Mouse (Mus musculus) MEL (cell line): ENCODE measurements at regions not wholly inside any gene's neighbourhood (a gene's known extent, or its start where the extent isn't known, plus 50 kb on each side); places are given as distances from the start of the nearest gene placed in this dataset.

Source experiments
- DNase-seq: peaks from one replicate; pipeline ENCODE4 v3.0.0; 2011; ENCODE audit warnings: low read depth, low spot score
- H3K27ac ChIP-seq: 2 replicates; pipeline ENCODE4 v1.5.1; 2012; ENCODE audit warnings: low read depth, mild to moderate bottlenecking, control low read depth, low read length, moderate library complexity; ENCODE audit not compliant: control insufficient read depth
- H3K27me3 ChIP-seq, 2 experiments: fragments of 150-350 bp in 1 of 2; sonication (generic) in 1 of 2; 2 replicates each; pipeline ENCODE4 v1.6.1; 2012; ENCODE audit warnings: low read length in 2 of 2, mild to moderate bottlenecking in 2 of 2, improper control_type of control experiment in 1 of 2, moderate library complexity in 1 of 2; ENCODE audit not compliant: insufficient read depth in 2 of 2, control insufficient read depth in 1 of 2
- H3K36me3 ChIP-seq, 2 experiments: 2 replicates each; pipeline ENCODE4 v1.6.1; 2012 to 2014; ENCODE audit warnings: low read length in 2 of 2, improper control_type of control experiment in 1 of 2, inconsistent platforms in 1 of 2, mild to moderate bottlenecking in 1 of 2; ENCODE audit not compliant: insufficient read depth in 2 of 2, control insufficient read depth in 1 of 2
- H3K4me1 ChIP-seq, 2 experiments: fragments of 150-350 bp in 1 of 2; sonication (generic) in 1 of 2; 2 replicates each; pipeline ENCODE4 v1.6.1; 2012; ENCODE audit warnings: low read length in 2 of 2, improper control_type of control experiment in 1 of 2, mild to moderate bottlenecking in 1 of 2; ENCODE audit not compliant: insufficient read depth in 2 of 2, control insufficient read depth in 1 of 2
- H3K4me3 ChIP-seq, 2 experiments: fragments of 150-350 bp in 1 of 2; sonication (generic) in 1 of 2; 2 replicates each; pipeline ENCODE4 v1.5.1; 2012; ENCODE audit warnings: low read depth in 2 of 2, low read length in 2 of 2, mild to moderate bottlenecking in 2 of 2, moderate library complexity in 2 of 2, control low read depth in 1 of 2, improper control_type of control experiment in 1 of 2; ENCODE audit not compliant: control insufficient read depth in 1 of 2, insufficient read depth in 1 of 2
- H3K79me2 ChIP-seq: 2 replicates; pipeline ENCODE4 v1.6.1; 2012; ENCODE audit warnings: mild to moderate bottlenecking, low read length, moderate library complexity; ENCODE audit not compliant: control insufficient read depth, poor library complexity, insufficient read depth
- H3K9ac ChIP-seq: 2 replicates; pipeline ENCODE4 v1.6.1; 2012; ENCODE audit warnings: low read depth, mild to moderate bottlenecking, control low read depth, low read length, moderate library complexity; ENCODE audit not compliant: control insufficient read depth, poor library complexity, severe bottlenecking
- H3K9me3 ChIP-seq: fragments of 150-350 bp; sonication (generic); replicated peaks from 2 replicates; pipeline ENCODE4 v1.6.1; 2012; ENCODE audit warnings: mild to moderate bottlenecking, low read length, improper control_type of control experiment, moderate library complexity; ENCODE audit not compliant: insufficient read depth
- ETS1 ChIP-seq: IDR thresholded peaks from 2 replicates; pipeline ENCODE4 v1.6.1; 2012; ENCODE audit warnings: low read depth, mild to moderate bottlenecking, inconsistent platforms, low read length, improper control_type of control experiment, moderate library complexity
- GABPA ChIP-seq: IDR thresholded peaks from 2 replicates; pipeline ENCODE4 v1.6.1; 2012; ENCODE audit warnings: low read depth, mild to moderate bottlenecking, inconsistent platforms, low read length, improper control_type of control experiment, moderate library complexity
- GATA1 ChIP-seq: IDR thresholded peaks from 2 replicates; pipeline ENCODE4 v1.6.1; 2011; ENCODE audit warnings: low read depth, low read length, improper control_type of control experiment
- KAT2A ChIP-seq: conservative IDR thresholded peaks from 2 replicates; pipeline ENCODE4 v1.6.1; 2012; ENCODE audit warnings: low read depth, low read length, improper control_type of control experiment, inconsistent platforms
- MAFK ChIP-seq: IDR thresholded peaks from 2 replicates; pipeline ENCODE4 v1.6.1; 2011; ENCODE audit warnings: low read depth, mild to moderate bottlenecking, low read length, improper control_type of control experiment, borderline replicate concordance
- MAX ChIP-seq: IDR thresholded peaks from 2 replicates; pipeline ENCODE4 v1.6.1; 2011; ENCODE audit warnings: low read length, improper control_type of control experiment
- MEF2A ChIP-seq: IDR thresholded peaks from 2 replicates; pipeline ENCODE4 v1.6.1; 2014; ENCODE audit warnings: low read depth, mild to moderate bottlenecking, inconsistent platforms, low read length, improper control_type of control experiment; ENCODE audit not compliant: poor library complexity, insufficient replicate concordance, severe bottlenecking; ENCODE audit errors: extremely low read depth
- MXI1 ChIP-seq: IDR thresholded peaks from 2 replicates; pipeline ENCODE4 v1.6.1; 2011; ENCODE audit warnings: mild to moderate bottlenecking, low read depth, low read length, improper control_type of control experiment
- NELFE ChIP-seq: IDR thresholded peaks from 2 replicates; pipeline ENCODE4 v1.6.1; 2011; ENCODE audit warnings: low read depth, low read length, improper control_type of control experiment
- POLR2AphosphoS2 ChIP-seq: IDR thresholded peaks from 2 replicates; pipeline ENCODE4 v1.6.1; 2011; ENCODE audit warnings: low read length, improper control_type of control experiment
- POLR2AphosphoS5 ChIP-seq: IDR thresholded peaks from 2 replicates; pipeline ENCODE4 v1.6.1; 2012; ENCODE audit warnings: low read depth, borderline replicate concordance, mild to moderate bottlenecking, inconsistent platforms, low read length, moderate library complexity, mixed read lengths
- RAD21 ChIP-seq: IDR thresholded peaks from 2 replicates; pipeline ENCODE4 v1.6.1; 2011; ENCODE audit warnings: mild to moderate bottlenecking, low read depth, low read length, improper control_type of control experiment
- SIN3A ChIP-seq: IDR thresholded peaks from 2 replicates; pipeline ENCODE4 v1.6.1; 2012; ENCODE audit warnings: low read length, improper control_type of control experiment, inconsistent platforms
- SMC3 ChIP-seq: IDR thresholded peaks from 2 replicates; pipeline ENCODE4 v1.6.1; 2011; ENCODE audit warnings: low read depth, low read length, improper control_type of control experiment
- TAL1 ChIP-seq: IDR thresholded peaks from 2 replicates; pipeline ENCODE4 v1.6.1; 2012; ENCODE audit warnings: mild to moderate bottlenecking, inconsistent platforms, low read length, moderate library complexity, mixed read lengths
- TCF12 ChIP-seq: IDR thresholded peaks from 2 replicates; pipeline ENCODE4 v1.6.1; 2014; ENCODE audit warnings: low read depth, mild to moderate bottlenecking, inconsistent platforms, low read length, improper control_type of control experiment, moderate library complexity
- UBTF ChIP-seq: IDR thresholded peaks from 2 replicates; pipeline ENCODE4 v1.6.1; 2012; ENCODE audit warnings: low read depth, mild to moderate bottlenecking, inconsistent platforms, low read length, improper control_type of control experiment, moderate library complexity, borderline replicate concordance; ENCODE audit not compliant: insufficient read depth
- USF1 ChIP-seq: IDR thresholded peaks from 2 replicates; pipeline ENCODE4 v1.6.1; 2014; ENCODE audit warnings: low read depth, mild to moderate bottlenecking, inconsistent platforms, low read length, improper control_type of control experiment, moderate library complexity
- USF2 ChIP-seq, 2 experiments: IDR thresholded peaks; 2 replicates each; pipeline ENCODE4 v1.6.1; 2011 to 2012; ENCODE audit warnings: improper control_type of control experiment in 2 of 2, low read length in 2 of 2, borderline replicate concordance in 1 of 2, inconsistent platforms in 1 of 2, low read depth in 1 of 2, mild to moderate bottlenecking in 1 of 2; ENCODE audit not compliant: insufficient read depth in 1 of 2
- ZC3H11A ChIP-seq: IDR thresholded peaks from 2 replicates; pipeline ENCODE4 v1.6.1; 2012; ENCODE audit warnings: low read depth, mild to moderate bottlenecking, inconsistent platforms, low read length, improper control_type of control experiment
- ZKSCAN1 ChIP-seq: IDR thresholded peaks from 2 replicates; pipeline ENCODE4 v1.6.1; 2012; ENCODE audit warnings: low read depth, mild to moderate bottlenecking, inconsistent platforms, low read length, improper control_type of control experiment, moderate library complexity
- ZNF384 ChIP-seq: IDR thresholded peaks from 2 replicates; pipeline ENCODE4 v1.6.1; 2012; ENCODE audit warnings: low read depth, mild to moderate bottlenecking, inconsistent platforms, low read length, improper control_type of control experiment

GRCm38 (mm10) chr16:65339225-65339624 is 181.1 kb upstream of the Pou1f1 start:
- no peaks in the 10 kb centered on the region for H3K9me3 ChIP-seq
- no peaks in the 10 kb centered on the region for H3K79me2 ChIP-seq
- no peaks in the 10 kb centered on the region for H3K27me3 ChIP-seq
- H3K27ac ChIP-seq, result no peak overlapping the region
- TF ChIP-seq POLR2AphosphoS2 (no peak), ETS1 (no peak), MAFK (no peak), NELFE (no peak)
- no peak overlapping the region for H3K4me3 ChIP-seq
- no peak overlapping the region for H3K9ac ChIP-seq
- no peaks in the 10 kb centered on the region for H3K4me1 ChIP-seq
- H3K36me3 ChIP-seq, result no peaks in the 10 kb centered on the region
- DNase-seq, result no peak

- no peaks in the 10 kb centered on the region for H3K79me2 ChIP-seq
- TF ChIP-seq POLR2AphosphoS5, result no peak
- TF ChIP-seq GATA1, result no peak
- no peak for TF ChIP-seq TAL1
- no peak for TF ChIP-seq UBTF
- TF ChIP-seq SMC3, result no peak
- no peak for TF ChIP-seq KAT2A
- no peak for TF ChIP-seq MXI1
- no peak for TF ChIP-seq USF2 (IDR thresholded peaks at IDR 0.05; ENCODE audit: borderline replicate concordance in 1 of 2, insufficient read depth in 1 of 2, low read depth in 1 of 2, low read length in 2 of 2)
- TF ChIP-seq GABPA, result no peak
- TF ChIP-seq ZKSCAN1, result no peak
- TF ChIP-seq MAX, result no peak
- TF ChIP-seq TCF12, result no peak
- TF ChIP-seq MAFK, result no peak
- TF ChIP-seq, all 39 proteins: peak for 0
- Histone ChIP-seq H3K9me3 (no peaks in the 10 kb centered on the region), H3K27me3 (no peaks in the 10 kb centered on the region), H3K4me3 (no peak overlapping the region), H3K27ac (no peak overlapping the region), H3K9ac (no peak overlapping the region), H3K4me1 (no peaks in the 10 kb centered on the region), H3K36me3 (no peaks in the 10 kb centered on the region)
- DNase-seq, result no peak
Measured at GRCm38 (mm10) chr16:65359881-65360280, 160.4 kb upstream of the Pou1f1 start.

GRCm38 (mm10) chr16:65369271-65369670 is 151.0 kb upstream of the Pou1f1 start:
- H3K9me3 ChIP-seq, result no peaks in the 10 kb centered on the region
- no peaks in the 10 kb centered on the region for H3K79me2 ChIP-seq
- no peaks in the 10 kb centered on the region; a peak in 1 of 4 replicates for H3K27me3 ChIP-seq
- DNase-seq, result no peak
- TF ChIP-seq ZC3H11A (no peak), USF1 (no peak), SIN3A (no peak), RAD21 (no peak), MEF2A (no peak), USF2 (IDR thresholded peaks at IDR 0.05; ENCODE audit: borderline replicate concordance in 1 of 2, insufficient read depth in 1 of 2, low read depth in 1 of 2, low read length in 2 of 2) (no peak), ZKSCAN1 (no peak), ZNF384 (no peak)
- no peak overlapping the region for H3K27ac ChIP-seq
- no peak overlapping the region for H3K9ac ChIP-seq
- H3K4me1 ChIP-seq, result no peaks in the 10 kb centered on the region
- no peaks in the 10 kb centered on the region for H3K36me3 ChIP-seq
- no peak overlapping the region for H3K4me3 ChIP-seq
